Mouse (Mus musculus) CD4-positive naive resting alpha-beta T cell, adult 57 days (primary cell): ENCODE measurements around the gene Palmd. TPM values are rescaled to one million over a fixed set of nuclear protein-coding genes. Genes with fewer than 3 reads are reported as not detected.

ENCODE experiments used
- total RNA-seq: library from RNA; stranded (reverse); gene quantifications from one replicate; pipeline ENCODE4 v1.2.4, GENCODE M21; 2023

The Palmd gene
- 1.1 TPM for total RNA-seq

DNA sequence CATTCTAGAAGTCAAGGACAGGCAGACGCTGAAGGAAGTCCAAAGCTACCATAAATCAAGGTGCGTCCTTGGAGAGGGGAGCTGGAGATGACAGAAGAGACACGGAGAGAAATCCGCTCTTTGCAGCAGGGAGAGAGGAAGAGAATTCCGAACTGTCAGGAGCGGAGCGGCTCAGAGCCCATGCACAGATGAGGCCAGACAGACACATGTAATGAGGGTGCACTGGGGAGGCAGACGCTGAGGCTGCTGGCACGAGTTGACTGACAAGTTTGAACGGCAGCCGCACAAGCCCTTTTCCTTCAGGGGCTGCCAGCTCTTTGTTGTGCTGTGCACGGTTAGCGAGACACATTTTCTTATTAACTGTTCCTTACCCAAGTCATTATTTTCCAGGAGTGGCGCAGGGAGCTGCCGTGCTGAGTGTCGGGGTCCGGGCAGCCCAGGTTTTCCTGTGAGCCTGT is at the start of gene Palmd:
Gene Palmd, minus strand, starts transcription at position 448 of the 458 bp plus-strand sequence.

DNA sequence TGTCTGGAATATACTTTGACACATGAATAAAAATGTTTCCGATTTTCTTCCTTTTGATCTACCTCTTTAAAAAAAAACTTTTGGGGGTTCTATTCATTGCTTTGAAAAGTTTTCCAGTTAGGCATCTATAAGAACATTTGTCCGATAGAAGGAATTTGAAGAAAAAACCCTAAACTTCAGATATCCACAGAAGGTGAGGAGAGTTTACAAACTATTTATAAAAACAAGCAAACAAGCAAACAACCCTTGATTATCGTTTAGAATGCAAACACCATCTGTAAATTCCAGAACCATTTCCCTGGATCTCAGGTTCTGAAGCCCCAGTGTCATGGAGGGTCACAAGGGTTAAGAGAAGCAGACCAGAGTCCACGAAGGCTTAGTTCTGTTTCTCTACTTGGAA is 820 bp downstream of the Palmd start, which contains the start of gene 4930455H04Rik:
Gene 4930455H04Rik, plus strand, starts transcription at position 301 of the 400 bp plus-strand sequence.

Other genes with a start within 250 kb of the Palmd start
- 6.2 TPM for gene Agl, start 160.8 kb downstream of the Palmd start, total RNA-seq
- 12.5 TPM for gene Frrs1, start 109.5 kb downstream of the Palmd start, total RNA-seq
- gene 4930455H04Rik, start 720 bp downstream of the Palmd start, total RNA-seq = not detected